Comparison of ENCODE assay signal across 9 mouse cellular contexts in the genomic region with DNA sequence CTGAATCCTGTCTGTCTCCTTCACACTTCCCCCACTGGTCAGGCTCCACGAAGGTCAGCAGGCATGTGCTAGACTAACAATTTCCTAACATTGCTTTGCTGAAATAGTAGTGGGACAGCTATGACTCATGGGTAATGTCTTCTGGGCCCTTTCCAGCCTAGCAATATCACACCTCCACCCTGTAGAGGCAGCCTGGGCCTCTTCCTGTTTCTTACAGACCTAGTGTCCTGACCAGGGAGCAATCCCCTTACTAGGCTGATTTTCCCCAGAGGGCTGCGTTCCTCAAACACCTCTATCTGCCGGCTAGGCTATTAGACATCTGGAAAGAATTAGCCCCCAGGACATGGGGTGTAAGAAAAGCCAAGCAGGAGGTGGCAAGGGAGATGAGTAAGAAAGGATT. TPM values are rescaled to one million over a fixed set of nuclear protein-coding genes. Genes with fewer than 3 reads are reported as not detected.
DNase-seq lines count a peak whose midpoint lies in the region; ATAC-seq lines count a peak whose summit lies in the region.
"Had no signal": no experiment of that assay in that cellular context is flagged by ENCODE, and none has a peak within 500 bp of the region (broad histone marks: within the 10 kb centered on the region; RNA-seq: fewer than 3 reads in every experiment).

No protein-coding gene starts in this region.

- ATAC-seq in granulocyte monocyte progenitor cell, adult 5-6 weeks (replicated peaks; ENCODE audit: poor library complexity, severe bottlenecking): peak; percentile 91
- ATAC-seq in lung, embryonic 16.5 days (ENCODE audit: low read depth): peak; percentile 62

- intact Hi-C loops in left cerebral cortex, postnatal 14 days (cut with DNase I): loop anchor here (5.0 kb wide), 1 partner anchor 43 kb away; no protein-coding TSS in a partner anchor

- H3K4me3 ChIP-seq in lung, embryonic 16.5 days (ENCODE audit: low read length): no peak overlapping the region

- WGBS in lung, embryonic 16.5 days: 32% methylated on average over 3 of the region's 3 CpGs

- H3K27me3 ChIP-seq in lung, embryonic 16.5 days (ENCODE audit: control insufficient read depth, insufficient read depth, low read depth, low read length): no peaks in the 10 kb centered on the region

- H3K36me3 ChIP-seq in lung, embryonic 16.5 days (ENCODE audit: control insufficient read depth, insufficient read depth, low read length): no peaks in the 10 kb centered on the region

- peak overlapping the region; percentile 14; the same call in 1 of the 2 replicates for H3K9ac ChIP-seq in lung, embryonic 16.5 days (ENCODE audit: low read length)

- DNase-seq in adrenal gland, adult 2 months: peak; percentile 56
- DNase-seq in adrenal gland, adult 8-10 months: no peak
- DNase-seq in NIH3T3 (ENCODE audit: low read depth): peak; percentile 86
- no peak for DNase-seq in spleen, postnatal 4 days (ENCODE audit: low spot score in 2 of 2)
- no peak for DNase-seq in left cerebral cortex, postnatal 14 days (ENCODE audit: low spot score in 2 of 2)
- DNase-seq in neural tube, embryonic 10.5 days (ENCODE audit: extremely low spot score, low spot score): no peak

- H3K4me1 ChIP-seq in lung, embryonic 16.5 days (replicated peaks; ENCODE audit: control insufficient read depth, insufficient read depth, low read length): peaks cover 8% of the 10 kb centered on the region; the same call in 1 of the 2 replicates

- no peaks in the 10 kb centered on the region for H3K9me3 ChIP-seq in lung, embryonic 16.5 days (ENCODE audit: control insufficient read depth, low read length)

- H3K4me2 ChIP-seq in lung, embryonic 16.5 days (ENCODE audit: low read depth, low read length): no peak overlapping the region

- H3K27ac ChIP-seq in lung, embryonic 16.5 days (ENCODE audit: low read length): peak overlapping the region; percentile 26; the same call in 1 of the 2 replicates

RNA-seq across cellular contexts. Expression of gene Gucy2d, which starts 24.7 kb away (rescaled TPM):
- total RNA-seq in adrenal gland, adult 2 months (2021): not detected
- polyA plus RNA-seq in adrenal gland, adult 2 months (2012; rRNA removed): not detected in 2 replicates
- total RNA-seq in adrenal gland, adult 8-10 months (2022): not detected
- not detected in 2 replicates for total RNA-seq in granulocyte monocyte progenitor cell, adult 5-6 weeks (2014; fragmentation: Nextera tagmentation)
- total RNA-seq in granulocyte monocyte progenitor cell, adult 5-6 weeks (2017): not detected in 2 replicates
- polyA plus RNA-seq in lung, embryonic 16.5 days (2015; fragmentation: Nextera tagmentation; extraction: Ambion mirVana): not detected in 2 replicates
- under 1 TPM in 1 of 2 experiments, not detected in 1; 0.25 TPM for total RNA-seq in left cerebral cortex, postnatal 14 days (2021)
- polyA plus RNA-seq: frontal cortex, adult 2 months had no signal

RNA-seq across cellular contexts. Expression of gene Tsku, which starts 54.4 kb away (rescaled TPM):
- total RNA-seq in adrenal gland, adult 2 months (2021): 10 to 100 TPM; 22.4 to 41.5 TPM
- polyA plus RNA-seq in adrenal gland, adult 2 months (2012; rRNA removed): 52.3 and 58.9 TPM in 2 replicates
- 10 to 100 TPM; 18.2 to 42.9 (median 31.6) TPM for total RNA-seq in adrenal gland, adult 8-10 months (2022)
- total RNA-seq in granulocyte monocyte progenitor cell, adult 5-6 weeks (2014; fragmentation: Nextera tagmentation): 0.43 TPM in 1 of 2 replicates, not detected in the other
- total RNA-seq in granulocyte monocyte progenitor cell, adult 5-6 weeks (2017): not detected in 2 replicates
- polyA plus RNA-seq in lung, embryonic 16.5 days (2015; fragmentation: Nextera tagmentation; extraction: Ambion mirVana): 6.6 and 9.4 TPM in 2 replicates
- total RNA-seq in left cerebral cortex, postnatal 14 days (2021): 1 to 10 TPM; 4.4 to 4.5 TPM

Comparison
In these comparisons a context has a peak if more than half of its experiments do, and no peak if none do; other contexts are left out.
1. DNase-seq: peak in adrenal gland, adult 2 months (single experiment) and NIH3T3 (single experiment); none in adrenal gland, adult 8-10 months (single experiment), spleen, postnatal 4 days (0 of 2), left cerebral cortex, postnatal 14 days (0 of 2) and neural tube, embryonic 10.5 days (single experiment).